Mouse (Mus musculus) NIH3T3 (cell line): ENCODE measurements around the gene Pafah1b2.

ENCODE experiments used
- DNase-seq: peaks from one replicate; pipeline ENCODE4 v3.0.0-alpha.2; 2012; ENCODE audit warnings: low read depth

The Pafah1b2 gene

DNA sequence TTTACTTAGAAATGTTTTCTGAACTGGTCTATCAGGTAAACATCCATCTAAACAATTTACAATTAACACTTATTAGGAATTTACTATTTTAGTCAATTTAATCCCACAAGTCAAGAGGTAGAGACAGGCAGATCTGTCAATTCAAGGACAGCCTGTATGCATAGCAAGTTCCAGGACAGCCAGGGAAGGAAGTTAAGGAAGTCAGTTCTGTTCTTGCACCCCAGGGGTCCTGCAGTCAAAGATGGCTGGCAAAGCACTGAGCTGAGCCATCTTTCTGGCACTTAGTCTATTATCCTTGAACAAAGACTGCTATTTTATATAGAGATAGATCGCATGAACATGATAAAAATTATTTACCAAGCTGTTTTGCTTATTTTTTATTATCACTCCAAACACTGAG, 31.9 kb downstream of the Pafah1b2 start:
- no peak for DNase-seq

DNA sequence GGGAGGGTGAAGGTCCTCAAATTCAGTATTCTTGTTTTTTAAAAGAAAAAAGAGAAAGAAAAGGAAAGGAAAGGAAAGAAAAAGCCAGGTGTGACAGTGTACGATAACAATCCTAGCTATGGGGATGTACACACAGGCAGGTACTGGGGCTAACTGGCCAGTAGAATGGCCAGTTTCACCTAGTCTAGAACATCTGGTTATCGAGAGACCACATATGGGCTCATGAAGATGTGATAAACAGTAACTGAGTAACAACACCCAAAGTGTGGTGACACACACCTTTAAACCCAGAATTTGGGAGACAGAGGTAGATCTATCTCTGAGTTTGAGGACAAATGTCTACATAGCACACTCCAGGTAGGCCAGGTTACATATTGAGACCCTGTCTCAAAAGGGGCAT, 32.7 kb downstream of the Pafah1b2 start:
- DNase-seq: no peak

DNA sequence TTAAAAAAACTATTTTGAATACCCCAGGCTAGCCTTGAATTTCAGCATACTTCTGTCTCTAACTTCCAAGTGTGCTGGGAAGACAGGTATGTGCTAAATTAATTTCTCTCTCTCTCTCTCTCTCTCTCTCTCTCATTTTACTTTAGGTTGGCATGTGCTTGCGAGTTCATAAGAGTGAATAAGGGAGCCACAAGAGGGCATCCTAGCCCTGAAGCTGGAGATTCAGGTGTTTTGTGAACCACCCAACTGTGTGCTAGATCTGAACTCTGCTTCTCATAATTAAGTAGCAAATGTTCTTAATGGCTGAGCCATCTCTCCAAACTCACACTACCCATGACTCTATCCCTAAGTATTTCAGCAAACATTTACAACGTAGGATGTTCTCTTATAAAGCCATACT, 35.6 kb downstream of the Pafah1b2 start:
- DNase-seq: no peak

DNA sequence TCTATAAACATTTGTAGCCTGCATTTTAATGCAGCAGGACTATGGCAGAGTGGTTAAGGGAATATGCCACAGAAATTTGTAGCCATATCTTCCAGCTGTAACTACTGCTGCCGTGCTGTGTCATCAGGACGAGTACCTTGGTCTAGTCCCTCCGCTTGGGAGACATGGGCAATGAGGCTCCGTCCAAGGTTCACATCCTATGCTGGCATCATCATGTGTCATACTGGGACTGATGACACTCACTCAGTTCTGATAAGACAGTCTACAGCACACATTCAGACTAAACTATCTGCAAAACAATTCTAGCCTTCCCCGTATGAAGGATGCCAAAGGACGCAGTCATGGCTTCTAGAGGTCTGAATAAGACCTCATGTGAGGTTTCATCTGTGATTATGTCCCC, 48.9 kb downstream of the Pafah1b2 start:
- DNase-seq: no peak

DNA sequence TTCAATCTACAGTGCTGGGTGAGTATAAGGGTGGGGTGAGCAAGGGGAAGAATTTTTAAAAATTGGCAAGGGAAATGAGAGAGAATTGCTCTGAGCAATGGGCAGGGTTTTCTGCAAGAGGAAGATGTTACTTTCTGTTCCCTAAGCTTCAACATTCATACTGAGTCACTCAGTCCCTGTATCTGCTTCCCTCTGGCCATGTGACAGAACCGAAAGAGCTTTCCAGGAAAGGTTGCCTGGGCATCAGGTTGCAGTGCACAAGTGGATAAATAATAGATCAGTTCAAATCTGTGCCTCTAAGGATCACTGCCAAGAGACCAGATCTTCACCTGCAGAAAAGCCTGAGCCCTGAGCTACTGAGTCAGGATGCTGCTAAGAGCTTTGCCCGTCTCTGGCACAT, 50.6 kb downstream of the Pafah1b2 start:
- peak; percentile 63 for DNase-seq

DNA sequence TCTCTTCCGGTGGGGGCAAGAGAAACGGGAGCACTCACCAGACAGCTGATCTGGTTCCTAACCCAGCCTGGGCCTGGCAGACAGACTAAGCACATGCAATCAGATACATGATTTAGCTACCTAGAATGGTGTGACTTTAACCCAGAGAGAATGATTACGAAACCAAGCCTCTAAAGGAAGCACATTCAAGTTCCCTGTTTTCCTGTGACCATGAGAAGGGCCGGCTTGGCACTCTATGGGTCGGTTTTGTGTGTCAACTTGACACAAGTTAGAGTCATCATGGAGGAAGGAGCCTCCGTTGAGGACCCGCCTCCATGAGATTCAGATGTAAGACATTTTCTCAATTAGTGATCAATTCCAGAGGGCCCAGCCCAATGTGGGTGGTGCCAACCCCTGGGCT, 52.8 kb downstream of the Pafah1b2 start:
- no peak for DNase-seq

DNA sequence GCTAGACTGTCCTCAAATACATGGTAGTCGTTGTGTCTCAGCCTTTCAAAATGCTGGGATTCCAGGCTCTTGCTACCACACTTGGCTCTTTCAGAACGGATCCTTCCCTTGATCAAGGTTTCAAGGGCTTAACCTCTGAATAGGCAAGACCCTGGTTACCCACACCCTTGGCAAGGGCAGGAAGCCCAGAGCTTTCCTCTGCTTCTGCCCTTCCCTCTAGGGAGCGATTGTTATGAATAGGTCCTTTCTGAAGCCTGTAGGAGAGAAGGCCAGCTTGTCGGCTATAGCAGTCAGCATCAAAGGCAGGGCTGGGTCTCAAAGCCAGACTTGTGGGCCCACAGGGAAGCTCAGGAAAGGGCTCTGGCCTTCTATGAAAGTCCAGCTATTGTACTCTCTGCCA, 53.6 kb downstream of the Pafah1b2 start:
- no peak for DNase-seq

DNA sequence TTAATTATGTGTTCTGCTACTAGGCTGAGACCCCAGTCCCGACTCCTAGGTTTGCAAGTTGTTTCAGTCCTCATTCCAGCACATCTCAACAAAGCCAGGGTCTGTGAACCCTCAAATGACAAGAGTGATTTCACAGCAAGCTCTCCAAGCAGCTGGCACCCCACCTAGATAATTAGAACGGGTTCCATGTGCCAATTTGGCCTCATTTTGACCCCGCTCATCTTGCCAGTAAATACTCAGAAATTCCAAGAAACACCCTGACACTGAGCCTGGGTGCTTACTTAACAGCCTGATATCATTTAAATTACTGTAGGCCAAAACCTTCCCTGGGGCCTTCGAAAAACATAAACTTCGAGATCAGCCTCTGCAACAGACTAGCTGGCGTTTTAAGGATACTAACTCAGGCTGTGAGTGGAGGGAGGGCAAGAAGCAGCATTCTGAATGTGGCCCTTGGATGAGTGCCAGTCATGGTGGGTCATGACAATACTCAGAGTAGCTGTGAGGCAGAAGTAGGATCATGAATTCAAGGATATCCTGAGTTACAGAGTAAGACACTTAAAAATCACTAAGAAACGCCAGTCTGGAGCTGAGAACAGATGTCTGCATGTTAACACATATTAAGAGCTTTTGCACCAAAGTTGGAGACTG, 54.3 kb downstream of the Pafah1b2 start:
- no peak for DNase-seq

DNA sequence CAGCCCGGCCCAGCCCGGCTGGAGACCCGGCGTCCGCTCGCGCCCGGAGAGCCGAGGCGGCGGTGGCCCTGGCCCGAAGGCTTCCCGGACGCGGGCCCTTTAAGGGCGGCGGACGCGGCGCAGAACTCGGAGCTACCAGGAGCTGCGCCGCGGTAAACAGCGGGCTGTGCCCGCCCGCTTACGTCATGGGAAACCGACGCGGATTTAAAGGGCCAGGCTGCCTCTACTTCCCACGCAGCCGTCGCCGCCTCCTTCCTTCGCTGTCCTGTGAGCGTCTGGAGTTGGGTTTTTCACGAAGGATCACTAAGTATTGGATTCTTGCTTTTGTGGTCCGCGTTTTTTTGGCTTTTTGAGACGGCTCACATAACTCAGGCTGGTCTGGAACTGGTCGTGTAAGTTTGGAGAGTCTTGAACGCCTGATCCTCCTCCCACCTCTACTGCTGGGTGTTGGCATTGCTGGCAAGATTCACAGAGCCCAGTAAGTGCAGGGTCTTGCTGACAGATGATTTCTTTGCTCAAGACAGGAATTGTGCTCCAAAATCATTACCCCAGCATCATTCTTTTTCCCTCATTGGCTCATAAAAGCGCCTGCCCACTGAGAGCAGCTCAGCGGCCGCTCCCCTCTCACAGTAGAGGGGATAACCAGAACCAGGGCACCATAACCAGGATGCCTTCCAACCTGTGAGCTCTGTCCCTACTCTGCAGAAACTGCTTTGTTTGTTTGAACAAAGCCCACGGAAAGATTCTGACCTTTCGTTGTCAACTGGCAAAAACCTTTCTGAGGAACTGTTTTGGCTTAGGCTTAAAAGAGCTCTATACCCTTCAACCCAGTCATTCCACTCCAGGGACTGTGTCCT, 57.2 kb downstream of the Pafah1b2 start, which contains the start of gene Sidt2:
Gene Sidt2 (minus strand): TSS at position 152 of the 857 bp plus-strand sequence.
- DNase-seq: peak; percentile 93

DNA sequence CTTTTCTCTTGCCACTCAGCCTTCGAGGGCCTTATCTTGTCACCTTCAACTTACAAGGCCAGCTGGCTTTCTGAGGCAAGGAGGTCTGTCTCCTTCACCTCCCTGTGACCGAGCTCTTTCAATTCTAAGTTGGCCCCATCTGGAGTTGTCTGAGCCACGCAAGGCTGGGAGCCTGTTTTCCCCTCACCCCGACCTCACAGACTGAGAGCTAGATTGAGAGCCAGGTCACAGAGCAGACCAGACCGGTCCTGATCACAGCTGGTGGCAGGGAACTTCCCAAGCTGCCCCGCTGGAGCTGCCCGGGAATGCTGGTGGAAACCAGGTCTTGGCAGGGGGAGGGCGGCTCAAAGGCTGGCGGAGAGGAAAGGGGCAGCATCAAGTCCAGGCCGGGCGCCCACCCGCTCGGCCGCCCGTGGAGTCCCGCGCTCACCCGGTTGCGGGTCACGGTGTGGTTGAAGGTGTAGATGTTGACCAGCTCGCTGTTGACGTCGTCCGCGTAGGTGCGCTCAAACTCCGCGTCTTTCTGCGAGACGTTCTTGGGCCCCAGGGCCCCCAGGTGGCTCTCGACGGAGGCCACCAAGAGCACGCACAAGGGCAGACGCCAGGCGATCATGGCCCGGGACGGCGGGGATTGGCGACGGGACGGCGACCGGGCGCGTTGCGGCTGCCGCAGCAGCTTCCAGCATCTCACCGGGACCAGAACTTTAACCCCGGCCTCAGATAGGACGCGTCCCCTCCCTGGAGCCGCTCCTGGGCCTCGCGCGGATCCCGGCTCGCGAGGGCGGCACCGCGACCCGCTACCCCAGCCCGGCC, 58.0 kb downstream of the Pafah1b2 start:
- DNase-seq: peak; percentile 49

DNA sequence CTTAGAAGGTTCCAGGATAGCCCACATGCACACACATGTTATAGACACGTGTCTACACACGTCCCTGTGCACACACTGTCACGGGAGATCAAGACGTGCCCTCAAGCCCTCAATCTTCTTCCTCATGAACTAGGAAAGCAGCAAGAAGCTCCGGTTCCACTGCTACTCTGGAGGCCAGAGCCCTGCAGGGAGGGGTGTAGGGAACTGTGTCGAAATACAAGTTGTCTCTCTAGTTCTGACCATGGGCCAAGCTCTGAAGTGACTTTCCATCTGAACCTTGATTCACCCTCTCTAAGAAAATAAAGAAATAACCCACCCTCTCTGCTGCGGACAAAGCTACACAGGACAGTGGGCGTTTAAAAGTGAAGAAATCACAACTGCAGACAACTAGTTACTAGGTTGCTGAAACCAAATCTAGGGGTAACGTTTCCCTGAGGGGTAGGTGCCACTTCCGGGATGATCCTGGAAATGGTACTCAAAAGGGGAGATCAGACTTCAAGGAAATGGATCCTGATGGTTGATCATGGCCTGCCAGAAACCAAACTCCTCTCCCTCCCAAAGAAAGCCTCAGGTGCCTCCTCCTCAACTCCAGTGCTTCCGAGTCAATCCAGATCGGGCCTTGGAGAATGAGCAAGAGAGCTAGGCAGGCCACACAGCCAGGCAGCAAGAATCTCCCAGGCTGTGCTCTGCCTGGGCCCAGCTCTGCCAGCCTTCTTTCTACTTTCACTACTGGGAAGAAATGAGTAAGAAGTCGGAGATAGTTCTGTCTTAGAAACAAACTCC, 58.8 kb downstream of the Pafah1b2 start:
- peak; percentile 48 for DNase-seq

DNA sequence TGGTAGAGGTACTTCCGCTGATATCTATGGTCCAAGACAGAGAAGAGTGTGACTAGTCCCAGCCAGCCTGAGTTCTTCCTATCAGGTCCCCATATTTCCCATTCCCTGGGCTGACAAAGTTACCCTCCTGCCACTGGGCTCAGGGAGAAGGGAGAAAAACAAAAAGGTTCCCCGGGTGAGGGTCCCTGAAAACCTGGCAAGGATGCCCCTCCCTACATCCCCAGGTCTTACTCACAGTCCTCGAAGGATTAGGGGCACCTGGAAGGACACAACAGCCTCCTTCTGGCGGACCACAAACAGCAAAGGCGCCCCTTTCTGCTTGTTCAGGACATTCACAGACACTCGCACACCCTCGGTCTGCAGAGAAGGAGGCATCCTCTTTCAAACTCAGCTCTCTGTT, 59.6 kb downstream of the Pafah1b2 start:
- DNase-seq: no peak

DNA sequence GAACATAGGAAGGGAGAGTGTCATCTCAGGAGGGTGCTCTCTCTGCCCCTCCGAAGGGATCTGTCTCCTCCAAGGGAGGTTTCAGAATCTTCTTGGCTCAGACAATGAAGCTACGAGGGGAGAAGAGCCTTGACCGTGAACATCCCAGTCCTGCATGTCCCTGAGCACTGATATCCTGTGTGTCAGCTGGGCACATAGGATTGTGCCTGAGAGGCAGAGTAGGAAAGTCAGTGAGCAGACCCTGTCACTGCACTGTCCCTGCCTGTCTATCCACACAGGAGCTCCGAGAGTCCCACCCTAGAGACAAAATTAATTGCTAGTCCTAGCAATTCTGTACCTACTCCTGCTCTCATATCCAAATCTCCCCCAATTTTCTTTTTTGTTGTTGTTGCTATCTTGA, 60.4 kb downstream of the Pafah1b2 start:
- DNase-seq: no peak

DNA sequence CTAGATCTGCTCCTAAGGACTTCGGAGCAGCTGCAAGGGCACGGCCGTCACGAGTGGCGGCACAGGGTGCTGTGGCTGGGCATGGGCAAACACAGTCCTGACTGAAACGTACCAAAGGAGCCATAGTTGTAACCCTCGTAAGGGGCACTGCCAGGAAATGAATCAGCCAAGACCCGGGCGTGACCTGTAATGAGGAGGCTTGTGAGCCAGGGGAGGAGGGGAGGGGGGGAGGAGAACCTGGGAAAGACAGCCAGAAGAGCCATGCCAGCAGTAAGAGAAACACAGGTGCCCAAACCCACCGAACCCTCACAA, 65.7 kb downstream of the Pafah1b2 start:
- DNase-seq: no peak

DNA sequence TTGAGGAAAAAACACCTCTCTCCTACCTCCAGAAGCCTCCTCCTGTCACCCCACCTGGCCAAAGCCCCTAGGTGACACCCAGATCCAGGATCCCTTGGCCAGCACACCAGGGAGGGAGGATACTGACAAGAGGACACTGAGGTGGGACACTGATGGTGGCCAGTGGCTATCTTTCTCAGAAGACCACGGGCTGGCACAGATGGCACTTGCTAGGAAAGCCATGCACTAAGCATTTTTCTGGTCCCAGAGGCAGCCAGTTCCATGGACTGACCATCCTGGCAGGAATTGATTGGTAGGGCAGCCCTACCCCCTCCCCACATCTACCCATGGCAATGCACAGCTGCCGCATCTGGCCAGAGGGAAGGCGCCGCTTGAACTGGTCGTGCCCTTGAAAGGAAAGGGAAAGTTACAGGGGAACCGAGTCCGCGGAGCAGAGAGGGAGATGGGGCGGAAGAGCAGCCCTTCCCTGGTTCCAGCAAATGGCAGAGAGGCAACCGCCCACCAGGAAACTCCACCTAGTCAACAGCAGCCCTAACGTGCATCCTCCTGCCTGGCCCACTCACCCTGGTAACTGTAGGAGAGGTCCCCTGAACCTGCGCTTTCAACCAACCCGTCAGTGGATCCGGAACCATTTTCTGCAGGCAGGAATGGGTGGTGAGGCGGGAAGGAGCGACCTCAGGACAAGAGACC, 66.2 kb downstream of the Pafah1b2 start:
- DNase-seq: no peak

DNA sequence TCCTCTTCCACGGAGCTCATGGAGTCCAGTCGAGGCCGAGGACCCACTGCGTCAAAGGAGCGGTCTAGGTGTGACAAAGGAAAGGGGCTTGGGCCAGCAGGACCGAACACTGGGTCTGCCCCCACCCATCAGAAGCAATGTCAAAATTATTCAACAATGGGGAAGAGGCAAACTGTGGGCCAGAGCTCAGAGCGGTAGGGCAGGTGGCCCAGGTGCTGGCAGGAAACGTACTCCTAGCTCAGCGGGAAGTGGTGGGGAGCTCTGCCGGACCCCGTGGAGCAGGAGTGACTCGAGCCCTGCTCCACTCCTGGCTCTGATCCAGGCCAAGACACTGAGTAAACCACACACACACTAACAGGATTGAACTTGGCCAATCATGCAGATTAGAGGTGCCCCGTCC, 66.8 kb downstream of the Pafah1b2 start:
- DNase-seq: no peak

DNA sequence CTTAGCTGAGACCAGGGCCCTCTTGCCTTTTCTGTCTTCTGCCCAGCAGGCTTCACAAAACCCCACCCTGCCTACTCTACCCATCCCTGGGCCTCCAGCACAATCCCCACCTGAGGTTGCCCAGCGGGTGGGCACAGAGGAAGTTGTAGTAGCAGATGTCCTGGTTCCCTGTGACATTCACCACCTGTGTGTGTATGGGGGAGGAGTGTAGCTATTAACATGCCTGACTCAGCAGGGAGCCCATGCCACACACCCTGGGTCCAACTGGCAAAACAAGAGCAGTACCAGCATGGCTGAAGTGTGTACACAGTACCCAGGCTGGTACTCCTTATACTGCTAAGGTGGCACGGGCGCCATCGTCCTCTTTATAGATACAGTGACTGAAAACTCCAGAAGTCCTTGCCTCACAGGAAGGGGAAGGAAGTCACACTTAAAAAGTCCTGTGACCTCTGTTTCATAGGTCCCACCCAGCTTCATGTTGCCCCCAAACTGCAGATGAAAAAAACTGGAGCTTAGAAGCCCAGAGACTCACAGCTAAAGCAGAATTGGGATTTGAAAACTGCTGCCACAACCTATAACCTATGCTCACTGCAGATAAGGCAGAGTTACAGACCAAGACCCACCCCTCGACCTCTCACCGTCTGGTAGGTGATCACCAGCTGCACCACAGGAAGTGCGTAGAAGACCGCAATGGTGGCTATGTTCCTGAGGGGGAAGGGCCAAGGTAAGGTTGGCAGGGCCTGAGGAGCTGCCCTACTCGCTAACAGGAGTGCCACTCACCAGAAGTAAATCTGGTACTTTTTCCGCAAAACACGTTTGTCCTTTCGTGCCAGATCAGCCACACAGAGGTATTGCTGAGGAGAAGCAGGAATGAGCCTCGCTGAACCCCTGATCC, 67.7 kb downstream of the Pafah1b2 start:
- no peak for DNase-seq

DNA sequence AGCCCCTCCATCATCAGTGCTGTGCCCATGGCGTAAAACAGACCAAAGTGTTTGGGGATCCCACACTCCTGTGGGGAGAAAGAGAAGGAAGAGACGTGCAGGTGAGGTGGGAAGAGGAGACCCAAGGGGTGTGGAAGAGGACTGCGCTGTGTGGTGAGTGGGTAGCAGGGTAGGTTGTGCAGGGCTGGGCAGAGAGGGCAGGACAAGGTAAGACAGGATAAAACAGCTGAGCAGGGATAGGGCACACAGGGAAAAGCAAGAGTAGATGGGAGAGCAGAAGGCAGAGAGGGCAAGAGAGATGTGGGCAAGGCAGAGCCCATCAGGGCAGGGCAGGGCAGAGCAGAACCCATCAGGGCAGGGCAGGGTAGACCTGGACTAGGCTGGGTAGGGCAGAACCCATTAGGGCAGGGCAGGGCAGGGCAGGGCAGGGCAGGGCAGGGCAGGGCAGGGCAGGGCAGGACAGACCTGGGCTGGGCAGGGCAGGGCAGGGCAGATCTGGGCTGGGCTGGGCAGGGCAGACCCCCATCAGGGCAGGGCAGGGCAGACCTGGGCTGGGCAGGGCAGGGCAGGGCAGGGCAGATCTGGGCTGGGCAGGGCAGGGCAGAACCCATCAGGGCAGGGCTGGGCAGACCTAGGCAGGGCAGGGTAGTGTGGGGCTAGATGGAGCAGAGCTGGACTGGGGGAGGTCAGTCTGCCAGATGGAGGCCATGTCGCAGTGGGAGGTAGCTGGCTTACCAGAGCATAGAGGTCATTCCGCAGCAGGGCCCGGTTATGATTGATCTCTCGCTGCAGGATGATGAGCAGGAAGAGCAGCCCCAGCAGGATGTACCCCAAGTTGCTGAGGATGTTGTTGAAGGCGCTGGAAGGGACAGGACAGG, 68.6 kb downstream of the Pafah1b2 start:
- DNase-seq: no peak

DNA sequence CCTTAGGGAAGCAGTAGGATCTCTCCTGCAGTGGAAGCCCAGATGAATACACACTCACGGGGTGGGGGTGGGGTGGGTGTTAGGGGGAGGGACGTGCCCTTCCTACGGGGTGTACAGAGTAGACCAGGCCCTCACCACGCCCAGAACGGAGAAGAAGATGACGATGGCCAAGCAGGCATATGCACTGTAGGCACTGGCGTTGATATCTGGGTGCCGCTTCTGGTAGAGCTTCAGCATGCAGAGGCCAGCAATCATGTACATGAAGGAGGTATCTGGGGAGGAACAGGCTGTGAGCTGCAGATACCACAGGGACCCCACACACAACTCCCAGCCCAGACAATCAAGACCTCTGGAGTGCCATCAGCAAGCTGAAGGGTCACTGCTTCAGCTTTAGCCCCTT, 69.6 kb downstream of the Pafah1b2 start:
- DNase-seq: no peak
